Mouse (Mus musculus): Measurements from ENCODE around the gene Satb1. TPM values are rescaled to one million over a fixed set of nuclear protein-coding genes. Genes with fewer than 3 reads are reported as not detected.
A peak's percentile ranks its signal among the peaks of the same experiment; 100 is the strongest.

Gene Satb1
- 10 to 100 TPM; 49.5 to 77.2 TPM for polyA plus RNA-seq (2017; shearing (Covaris generic))

DNA sequence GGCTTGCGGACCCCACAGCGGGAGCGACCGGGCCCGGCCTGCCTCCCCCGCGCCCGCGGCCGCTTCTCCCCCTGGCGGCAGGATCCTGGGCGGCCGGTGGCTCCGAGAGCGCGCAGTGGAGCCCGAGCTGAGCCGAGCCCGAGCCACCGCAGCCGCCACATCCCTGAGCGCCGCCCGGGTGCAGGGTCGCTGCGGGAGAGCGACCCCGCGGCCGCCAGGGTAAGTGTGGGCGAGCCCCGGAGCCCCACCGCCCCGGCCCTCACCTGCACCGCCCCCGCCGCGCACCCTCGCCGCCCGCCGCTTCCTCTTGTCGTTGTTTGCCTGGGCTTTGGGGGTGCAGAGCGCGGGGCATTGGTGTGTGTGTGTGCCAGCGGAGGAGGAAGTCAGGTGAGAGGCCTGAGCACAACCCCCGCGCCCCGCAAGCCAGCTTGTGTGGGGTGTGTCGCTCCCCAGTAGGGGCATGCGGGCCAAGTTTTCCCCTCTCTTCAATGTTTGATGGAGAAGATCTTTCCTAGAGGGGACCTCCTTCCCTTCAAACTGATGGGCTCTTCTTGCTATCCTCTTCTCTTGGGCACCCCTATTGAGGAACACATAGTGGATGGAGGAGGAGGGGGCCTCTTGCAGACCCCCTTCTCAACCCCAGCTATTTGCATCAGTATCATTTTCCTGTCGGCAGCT, at the start of gene Satb1:
TSS of gene Satb1 (minus strand) at position 391 of the 678 bp plus-strand sequence.
- ATAC-seq: peak; percentile 62

DNA sequence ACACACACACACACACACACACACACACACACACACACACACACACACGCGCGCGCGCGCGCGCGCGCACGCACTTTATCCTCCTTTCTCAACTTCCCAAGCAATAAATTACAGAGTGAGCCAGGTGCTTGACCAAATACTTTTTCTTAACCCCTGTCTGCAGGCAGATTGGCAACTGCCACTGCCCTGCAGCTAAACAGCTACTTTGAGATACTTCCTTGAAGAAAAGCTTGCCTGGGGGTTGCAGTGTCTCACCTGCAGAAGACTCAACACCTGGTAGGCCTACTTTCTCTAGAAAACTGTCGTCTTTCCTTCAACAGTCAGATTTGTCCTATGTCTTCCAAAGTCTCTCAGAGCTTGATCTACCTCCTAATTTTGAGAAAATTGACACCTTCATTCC, 49.5 kb upstream of the Satb1 start:
- no peak for ATAC-seq

DNA sequence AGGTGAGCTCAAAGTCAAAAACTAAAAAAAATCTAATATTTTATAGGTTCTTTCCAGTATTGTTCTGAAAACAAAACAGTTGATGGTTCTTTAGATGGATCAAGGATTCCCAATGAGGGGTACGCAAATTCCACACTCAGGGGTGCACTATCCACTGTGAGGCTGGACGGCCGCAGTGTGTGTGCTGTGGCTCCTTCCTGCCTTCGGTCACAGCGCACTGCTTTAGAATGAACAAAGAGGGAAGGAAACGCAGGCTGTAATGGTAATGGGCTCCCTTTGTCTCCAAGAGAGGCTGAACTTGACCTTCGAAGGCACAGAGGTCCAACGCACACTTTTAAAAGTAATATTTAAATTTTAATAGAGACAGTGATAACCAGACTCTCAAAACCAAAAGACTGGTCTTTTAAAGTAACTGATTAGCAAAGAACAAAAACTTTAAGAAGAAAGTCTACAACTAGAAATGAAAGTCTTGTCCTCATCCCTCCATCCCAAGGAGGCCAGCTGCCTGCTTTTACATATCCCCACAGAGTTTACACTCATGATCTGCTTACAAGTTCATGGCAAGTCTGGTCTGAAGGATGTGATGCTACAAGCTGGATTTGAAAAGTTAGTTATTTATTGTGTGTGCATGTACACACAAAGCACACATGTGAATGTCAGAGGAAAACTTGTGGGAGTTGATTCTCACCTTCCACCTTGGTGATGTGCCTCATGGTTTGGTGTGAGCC, 48.0 kb upstream of the Satb1 start:
- no peak for ATAC-seq

DNA sequence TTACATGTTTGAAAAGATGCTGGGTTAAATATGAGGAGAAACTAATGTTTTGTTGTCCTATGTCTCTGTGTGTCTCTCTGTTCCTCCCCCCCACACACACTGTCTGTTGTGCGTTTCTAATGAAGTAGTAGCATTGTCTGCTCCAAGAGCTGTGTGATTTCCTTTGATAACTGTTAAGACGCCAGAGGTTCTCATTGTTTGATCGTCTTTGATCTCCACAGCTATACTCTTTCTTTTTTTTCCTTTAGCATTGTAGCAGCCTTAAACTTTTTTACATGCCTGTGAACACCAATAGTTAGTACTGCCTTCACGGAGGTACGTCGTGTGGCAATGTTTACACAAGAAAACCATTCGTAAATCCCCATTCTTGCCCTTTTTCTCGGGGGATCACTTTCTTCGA, 47.1 kb upstream of the Satb1 start:
- peak; percentile 29 for ATAC-seq

DNA sequence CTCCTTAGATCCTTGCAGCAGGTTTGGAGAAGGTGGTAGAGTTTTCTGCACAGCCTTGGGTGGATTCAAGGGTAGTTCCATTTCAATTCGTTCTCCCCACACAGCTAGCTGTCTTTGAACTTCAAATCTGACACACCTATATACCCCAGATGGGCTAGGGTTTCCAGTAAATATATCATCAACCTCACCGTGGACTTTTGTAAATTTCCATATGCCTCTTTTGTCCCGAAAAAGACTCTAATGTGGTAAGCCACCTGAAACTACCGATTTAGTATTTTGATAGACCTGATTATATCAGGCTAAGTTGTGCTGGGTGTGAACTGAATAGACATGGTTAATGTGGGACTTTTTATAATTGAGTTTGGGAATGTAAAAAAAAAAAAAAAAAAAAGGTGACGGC, 46.6 kb upstream of the Satb1 start:
- no peak for ATAC-seq

DNA sequence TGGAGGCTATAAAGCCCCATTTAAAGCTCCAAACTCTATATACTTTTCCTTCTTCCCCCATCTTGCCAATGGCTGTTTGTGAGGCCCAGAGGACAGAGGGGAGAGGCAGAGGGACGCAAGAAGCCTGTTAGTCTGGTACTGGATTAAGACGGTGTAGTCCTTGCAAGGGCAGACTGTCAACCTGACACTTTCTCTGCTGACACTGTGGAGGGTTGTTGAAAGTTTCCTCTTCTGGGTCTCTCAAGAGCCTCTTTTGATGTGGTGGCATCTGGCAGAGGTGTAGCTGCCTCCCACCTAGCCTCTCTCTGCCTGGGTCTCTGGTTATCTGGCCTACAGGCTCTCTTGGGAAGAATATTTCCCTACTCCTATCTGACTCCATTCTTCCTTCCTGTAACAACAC, 46.1 kb upstream of the Satb1 start:
- ATAC-seq: peak; percentile 70

DNA sequence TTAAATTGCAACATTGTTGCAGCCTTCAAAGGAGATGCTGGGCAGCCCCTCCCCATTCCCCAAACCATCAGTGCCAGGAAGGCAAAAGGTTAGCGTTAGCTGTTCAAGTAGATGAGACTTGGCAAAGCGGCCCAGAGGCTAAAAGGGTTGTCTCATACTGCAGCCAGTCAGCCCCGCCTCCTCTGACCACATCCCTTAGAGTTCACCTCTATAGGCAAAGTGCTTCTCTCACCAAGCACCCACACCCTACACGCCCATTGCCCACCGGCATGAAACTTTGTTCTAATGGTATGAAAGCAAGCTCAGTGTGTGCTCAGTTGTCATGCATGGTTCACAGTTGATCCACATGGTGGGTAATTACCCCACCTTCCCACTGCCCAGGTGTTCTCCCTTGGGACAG, 43.4 kb upstream of the Satb1 start:
- peak; percentile 72 for ATAC-seq

DNA sequence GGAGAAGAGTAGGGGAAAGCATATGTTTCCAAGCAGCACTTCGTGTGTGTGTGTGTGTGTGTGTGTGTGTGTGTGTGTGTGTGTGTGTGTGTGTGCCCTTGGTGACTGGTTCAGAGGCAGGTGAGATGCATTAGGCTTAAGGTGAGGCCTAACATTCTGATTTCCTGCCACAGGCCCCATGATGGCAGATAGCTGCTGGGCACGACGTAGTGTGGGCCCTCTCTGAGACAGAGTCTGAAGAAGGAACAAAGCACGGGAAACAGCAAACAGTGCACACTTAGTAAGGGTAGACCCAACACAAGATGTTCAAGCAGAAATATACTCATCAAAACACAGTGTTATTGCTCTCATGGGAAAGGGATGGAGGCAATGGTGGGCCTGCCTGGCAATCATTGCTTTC, 24.5 kb upstream of the Satb1 start:
- peak; percentile 53 for ATAC-seq

DNA sequence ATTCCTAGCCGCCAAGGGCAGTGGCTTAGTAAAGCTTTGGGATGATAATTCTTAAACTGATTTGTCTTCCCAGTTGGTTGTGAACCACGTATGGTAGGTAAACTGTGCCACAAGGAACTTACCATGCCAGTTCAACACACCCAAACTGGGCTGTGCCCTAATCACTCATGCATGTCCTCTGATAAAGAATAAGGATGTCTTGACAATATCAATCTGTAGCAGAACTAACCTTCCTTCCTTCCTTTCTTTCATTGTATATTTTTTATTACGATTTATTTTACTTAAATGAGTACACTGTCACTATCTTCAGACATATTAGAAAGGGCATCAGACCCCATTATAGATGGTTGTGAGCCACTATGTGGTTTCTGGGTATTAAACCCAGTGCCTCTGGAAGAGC, 23.2 kb upstream of the Satb1 start:
- no peak for ATAC-seq

DNA sequence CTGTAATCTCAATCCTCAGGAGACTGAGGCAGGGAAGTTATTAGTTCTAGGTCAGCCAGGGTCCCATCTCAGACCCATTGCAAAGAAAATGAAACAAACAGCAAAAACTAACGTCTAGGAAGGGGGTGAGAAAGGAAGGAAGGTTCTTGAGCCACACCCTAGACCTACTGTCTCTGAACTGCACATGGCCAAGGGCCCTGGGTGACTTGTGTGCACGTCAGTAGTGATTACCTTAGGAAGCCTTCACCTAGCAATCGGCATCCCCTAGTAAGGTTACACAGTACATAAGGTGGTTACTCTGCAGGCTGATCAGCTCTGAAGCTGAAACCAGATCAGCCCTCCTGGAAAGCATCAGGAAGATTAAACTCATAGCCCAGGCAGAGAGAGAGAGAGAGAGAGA, 22.2 kb upstream of the Satb1 start:
- peak; percentile 68 for ATAC-seq

DNA sequence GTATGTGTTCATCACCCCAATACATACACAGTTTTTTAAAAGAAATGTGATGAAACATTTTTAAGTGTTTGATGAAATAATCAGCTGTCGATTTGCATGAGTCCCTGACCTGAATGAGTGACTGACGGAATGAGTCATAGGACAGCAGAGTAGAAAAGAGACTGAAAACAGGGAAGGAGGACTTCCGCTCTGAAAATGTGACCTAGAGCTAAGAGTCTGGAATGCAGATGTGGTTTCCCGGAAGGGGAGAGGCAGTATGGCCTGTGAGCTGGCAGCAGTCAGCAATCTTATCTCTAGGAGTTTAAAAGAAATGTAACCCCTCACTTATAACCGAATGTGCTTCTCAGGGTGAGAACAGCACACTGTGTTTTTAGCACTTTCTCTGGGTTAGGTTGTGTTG, 20.9 kb upstream of the Satb1 start:
- no peak for ATAC-seq

DNA sequence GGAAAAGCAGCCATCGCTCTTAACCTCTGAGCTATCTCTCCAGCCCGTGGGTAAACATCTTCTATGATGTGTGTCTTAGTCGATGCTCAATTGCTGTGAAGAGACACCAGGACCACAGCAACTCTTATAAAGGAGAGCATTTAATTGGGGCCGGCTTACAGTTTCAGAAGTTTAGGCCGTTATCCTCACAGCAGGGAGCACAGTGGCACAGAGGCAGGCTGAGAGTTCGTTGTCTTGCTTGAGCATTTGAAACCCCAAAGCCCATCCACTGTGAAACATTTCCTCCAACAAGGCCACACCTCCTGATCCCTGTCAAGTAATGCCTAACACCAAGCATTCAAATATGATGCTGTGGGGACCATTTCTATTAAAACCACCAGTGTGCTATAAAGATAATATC, 7.5 kb upstream of the Satb1 start:
- no peak for ATAC-seq

DNA sequence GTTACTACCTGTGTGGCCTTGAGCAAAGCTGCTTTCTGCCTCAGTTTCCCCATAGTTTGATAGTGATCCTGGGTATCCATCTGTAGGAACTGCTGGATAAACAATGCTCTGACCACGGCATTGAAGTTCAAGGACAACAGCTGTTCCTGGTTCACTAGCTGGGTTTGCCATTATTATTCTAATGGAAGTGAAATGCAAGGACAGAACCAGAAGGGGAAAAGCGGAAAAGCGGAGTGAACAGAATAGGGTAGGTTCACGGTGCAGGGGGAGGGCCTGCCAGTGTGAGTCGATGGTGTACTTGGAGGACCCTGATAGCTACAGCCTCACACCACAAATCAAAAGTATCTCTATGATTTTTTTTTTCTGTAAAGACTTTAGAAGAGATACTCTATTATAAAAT, 6.4 kb upstream of the Satb1 start:
- no peak for ATAC-seq

DNA sequence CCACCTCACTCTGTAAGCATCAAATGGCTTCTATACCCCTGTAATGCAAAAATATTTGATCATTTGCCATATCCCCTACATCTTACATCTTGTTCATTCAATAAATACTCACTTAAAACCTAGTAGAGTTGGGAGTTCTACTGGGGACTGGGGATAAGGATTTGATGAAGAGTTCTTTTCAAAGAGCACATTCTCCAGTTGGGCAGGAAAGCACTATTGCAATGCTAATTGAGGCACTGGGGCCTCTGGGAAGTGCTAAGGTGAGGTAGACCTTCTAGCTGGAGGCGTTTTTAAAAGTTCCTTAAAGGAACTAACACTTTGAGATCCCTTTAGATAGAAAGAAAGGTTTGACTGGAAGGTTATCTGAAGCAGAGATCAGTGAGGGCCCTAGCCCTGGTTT, 3.8 kb upstream of the Satb1 start:
- ATAC-seq: no peak

DNA sequence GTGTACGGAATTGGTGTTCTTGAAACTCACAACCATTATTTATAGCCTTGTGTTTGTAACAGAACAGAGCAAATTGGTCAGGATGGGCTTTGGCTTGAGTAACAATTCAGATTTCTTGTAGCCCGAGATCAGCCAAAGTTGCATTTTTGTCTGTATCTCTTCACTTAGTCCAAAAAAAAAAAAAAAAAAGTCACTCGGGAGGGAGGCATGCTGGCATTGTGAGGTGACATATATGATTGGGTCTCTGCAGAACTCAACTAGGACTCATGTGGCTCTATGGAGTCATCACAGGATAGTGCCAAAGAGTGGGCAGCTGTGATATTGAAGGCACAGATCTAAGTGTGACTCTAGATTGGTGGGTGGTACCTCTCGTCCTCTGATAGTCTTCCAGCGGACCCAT, 3.2 kb upstream of the Satb1 start:
- no peak for ATAC-seq

DNA sequence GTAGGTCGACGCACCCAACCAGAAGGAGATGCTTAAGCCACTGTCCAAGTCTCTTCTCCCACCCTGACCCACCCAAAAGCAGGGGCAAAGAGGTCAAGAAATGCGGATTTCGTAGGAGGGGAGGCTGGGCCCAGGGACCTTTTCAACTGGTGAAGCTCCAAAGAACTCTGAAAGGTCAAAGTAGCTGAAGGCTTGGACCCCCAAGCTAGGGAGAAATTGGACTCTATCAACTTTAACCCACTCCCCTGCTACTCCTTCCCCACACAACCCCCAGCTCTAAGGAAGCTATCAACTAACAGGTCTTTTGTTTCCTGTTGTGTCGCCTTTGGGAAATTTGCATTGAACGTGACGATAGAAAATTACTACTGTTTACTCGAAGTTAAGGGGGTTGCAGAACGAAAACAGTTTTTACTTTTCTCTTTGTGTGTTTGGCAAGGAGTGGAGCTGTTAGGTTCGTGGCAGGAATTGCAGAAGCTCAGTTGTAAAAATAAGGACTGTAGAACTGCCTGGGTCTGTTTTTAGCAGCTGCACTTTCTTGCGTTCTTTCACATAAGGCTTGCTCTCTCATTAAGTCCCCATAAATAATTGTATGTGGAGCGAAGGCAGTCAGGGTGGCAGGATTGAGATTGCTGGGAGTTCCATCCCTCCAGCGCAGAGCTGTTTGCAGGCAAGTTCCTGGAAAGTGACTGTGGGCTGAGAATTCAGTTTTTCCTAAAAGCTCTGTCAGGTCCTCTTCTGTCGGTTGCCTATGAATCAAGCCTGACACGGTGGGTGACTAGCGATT, 680 bp upstream of the Satb1 start:
- peak; percentile 12 for ATAC-seq

DNA sequence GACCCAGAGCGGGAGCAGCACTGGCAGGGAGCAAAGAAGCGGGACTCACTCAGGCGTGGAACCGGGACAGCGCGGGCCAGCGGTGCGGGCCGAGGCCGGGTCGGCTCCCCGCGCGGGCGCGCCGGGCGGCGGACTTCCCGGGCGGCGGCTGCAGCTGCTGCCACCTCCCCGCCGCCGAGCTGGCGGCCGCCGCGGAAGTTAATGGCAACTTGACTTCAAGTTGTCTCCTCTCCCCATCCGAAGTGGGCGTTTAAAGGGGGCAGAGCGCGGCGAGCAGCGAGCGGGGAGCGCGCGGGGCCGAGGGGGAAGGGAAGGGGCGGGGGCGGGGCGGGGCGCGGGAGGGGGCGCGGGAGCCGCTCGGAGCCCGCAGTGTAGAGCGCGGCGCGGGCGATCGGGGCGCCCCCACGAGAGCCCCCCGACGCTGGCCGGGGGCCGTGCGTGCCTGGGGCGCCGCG, 642 bp downstream of the Satb1 start:
- ATAC-seq: peak; percentile 44

DNA sequence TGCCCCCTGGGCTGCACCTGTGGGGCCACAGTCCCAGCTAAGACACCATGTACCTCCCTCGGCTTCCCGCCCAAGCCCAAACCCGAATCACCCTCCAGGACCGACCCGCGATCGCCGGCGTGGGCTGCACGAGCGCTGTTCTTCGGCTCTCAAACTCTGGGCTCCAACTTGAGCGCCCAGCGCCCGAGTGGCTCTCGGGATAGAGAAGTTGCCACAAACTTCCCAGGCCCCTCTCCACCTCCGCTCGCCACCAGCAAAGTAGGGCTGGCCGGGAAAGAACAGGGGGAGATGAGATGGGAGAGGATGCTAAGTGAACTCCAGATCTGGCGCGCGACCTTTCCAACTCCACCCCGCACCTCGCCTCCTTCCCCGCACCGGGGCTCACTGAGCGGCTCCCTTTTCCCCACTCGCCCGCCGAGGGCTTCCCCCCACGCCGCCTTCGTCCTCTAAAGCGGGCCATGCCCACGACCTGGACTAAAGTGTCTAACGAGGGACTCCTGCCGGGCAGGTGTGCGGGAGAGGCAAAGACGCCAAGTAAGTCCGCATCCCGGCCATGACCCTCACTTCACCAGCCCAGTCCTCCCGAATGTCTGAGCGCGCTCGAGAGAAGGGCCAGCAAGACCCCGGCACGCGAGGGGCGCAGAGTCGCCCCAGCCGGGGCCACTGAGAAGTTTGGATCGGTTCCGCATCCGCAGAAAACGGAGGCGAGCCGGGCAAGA, 1.2 kb downstream of the Satb1 start:
- ATAC-seq: peak; percentile 9

DNA sequence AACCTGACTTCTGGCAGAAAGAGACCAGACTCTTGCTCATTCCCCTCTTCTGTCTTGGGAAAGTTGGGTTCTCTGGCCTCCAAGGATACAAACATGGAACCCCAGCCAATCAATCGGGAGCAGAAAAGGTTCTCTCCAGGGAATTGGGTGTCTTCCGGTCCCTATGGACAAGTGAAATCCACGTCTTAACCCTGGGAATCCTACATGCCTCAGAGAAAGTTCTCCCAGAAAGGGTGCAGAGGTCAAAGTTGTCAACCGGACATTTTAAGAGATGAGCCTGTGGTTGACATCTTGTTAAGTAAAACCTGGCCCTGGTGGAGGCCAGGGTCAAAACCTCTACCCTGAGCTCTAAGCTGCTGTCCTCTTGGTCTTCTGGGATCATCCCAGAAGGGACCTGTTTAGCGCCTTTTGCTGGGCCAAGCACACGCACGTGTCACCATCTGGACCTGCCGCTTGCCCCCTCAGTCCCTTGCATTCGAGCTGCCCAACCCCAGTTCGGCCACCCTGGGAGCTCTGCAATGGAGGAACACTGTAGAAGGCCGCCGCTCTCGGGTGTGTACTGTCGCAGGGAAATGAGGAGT, 1.9 kb downstream of the Satb1 start:
- no peak for ATAC-seq

DNA sequence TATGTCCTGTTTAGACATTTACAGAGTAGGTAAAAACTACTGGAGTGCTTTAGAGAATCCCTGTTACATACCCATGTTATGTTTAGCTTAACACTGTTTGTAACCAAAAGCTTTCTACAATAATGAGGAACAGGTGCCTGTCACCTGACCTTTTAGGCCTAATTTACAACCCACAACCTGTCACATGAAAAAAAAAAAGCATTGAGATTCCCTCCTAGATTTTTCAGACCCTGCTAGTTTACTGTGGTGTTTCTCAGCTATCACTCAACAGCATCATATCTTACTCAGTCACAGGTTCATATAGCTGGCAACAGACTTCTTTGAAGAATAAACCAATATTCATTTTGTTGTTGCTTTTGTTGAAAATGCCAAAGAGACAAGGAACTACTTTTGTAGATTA, 3.7 kb downstream of the Satb1 start:
- no peak for ATAC-seq

DNA sequence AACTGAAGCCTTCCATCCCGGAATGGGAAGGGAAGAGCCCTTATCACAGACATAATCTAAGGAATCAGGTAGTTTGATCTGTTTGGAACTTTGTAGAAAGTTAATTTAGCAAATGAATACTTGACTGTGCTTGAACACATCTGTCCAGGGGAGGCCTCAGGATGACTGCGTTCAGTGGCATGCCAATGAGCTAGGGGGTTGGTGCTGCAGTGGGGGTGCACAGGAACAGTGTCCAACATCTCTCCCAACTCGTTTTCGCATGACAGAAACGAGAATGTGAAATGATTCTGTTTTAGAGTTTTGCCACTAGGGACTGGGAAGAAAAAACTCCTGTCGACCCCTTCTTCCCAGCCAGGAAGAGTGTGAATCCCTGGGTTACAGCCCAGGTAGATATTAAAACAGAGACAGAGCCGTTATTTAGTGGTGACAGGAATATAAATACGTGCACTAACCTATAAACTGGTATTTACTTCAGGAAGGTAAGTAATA, 5.1 kb downstream of the Satb1 start:
- ATAC-seq: no peak

DNA sequence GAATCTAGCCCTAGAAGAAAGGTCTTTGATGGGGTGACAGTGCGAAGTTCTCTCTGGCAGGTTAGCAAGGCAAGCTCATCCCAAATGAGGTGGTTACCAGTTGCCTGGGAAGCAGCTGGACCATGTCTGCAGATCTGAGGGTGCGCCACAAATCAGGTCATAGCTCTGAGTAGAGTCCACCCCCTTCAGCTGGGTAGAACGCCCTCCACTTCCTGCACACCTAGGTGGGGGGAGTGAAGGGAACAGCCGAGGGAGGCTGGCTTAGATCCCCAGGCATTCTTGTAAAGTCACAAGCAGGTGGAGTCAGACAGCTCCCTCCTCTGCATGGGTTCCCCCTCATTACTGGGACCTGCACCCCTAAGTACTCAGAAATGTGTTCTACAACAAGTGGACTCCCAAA, 6.6 kb downstream of the Satb1 start:
- peak; percentile 75 for ATAC-seq
